Comparison of ENCODE assay signal across 17 mouse cellular contexts in genomic region chr9:28474586-28474985, GRCm38 (mm10).
"Had no signal": no experiment of that assay in that cellular context is flagged by ENCODE, and none has a peak within 500 bp of the region (broad histone marks: within the 10 kb centered on the region; RNA-seq: fewer than 3 reads in every experiment).

No protein-coding gene starts in this region.

- H3K9ac ChIP-seq: lung, embryonic 14.5 days; midbrain, embryonic 12.5 days; neural tube, embryonic 13.5 days; neural tube, embryonic 15.5 days had no signal

- DNase-seq: lung, adult 18-20 months; lung, embryonic 14.5 days; lung, postnatal 10 days; lung, postnatal 4 days; retina, postnatal 1 day; right cerebral cortex, postnatal 25 days; right cerebral cortex, postnatal 4 days; spleen, adult 18-20 months; thymus, adult 2 months; thymus, postnatal 25 days; thymus, postnatal 4 days had no signal

- H3K36me3 ChIP-seq: midbrain, embryonic 10.5 days; midbrain, embryonic 12.5 days; neural tube, embryonic 13.5 days; neural tube, embryonic 15.5 days had no signal

- H3K4me1 ChIP-seq: midbrain, embryonic 12.5 days; neural tube, embryonic 15.5 days had no signal

- H3K27me3 ChIP-seq: midbrain, embryonic 12.5 days; neural tube, embryonic 13.5 days; neural tube, embryonic 15.5 days had no signal

- H3K9me3 ChIP-seq: midbrain, embryonic 10.5 days; midbrain, embryonic 12.5 days; neural tube, embryonic 13.5 days; neural tube, embryonic 15.5 days had no signal

- H3K27ac ChIP-seq: midbrain, embryonic 10.5 days; midbrain, embryonic 12.5 days; neural tube, embryonic 13.5 days; neural tube, embryonic 15.5 days had no signal

- ATAC-seq: midbrain, embryonic 16.5 days had no signal

- H3K4me3 ChIP-seq: midbrain, embryonic 10.5 days; midbrain, embryonic 12.5 days; myocyte; neural tube, embryonic 13.5 days; neural tube, embryonic 15.5 days had no signal

- H3K4me2 ChIP-seq: lung, embryonic 14.5 days; midbrain, embryonic 12.5 days; neural tube, embryonic 13.5 days; neural tube, embryonic 15.5 days had no signal
